Mouse (Mus musculus) liver, postnatal 0 days (tissue): ENCODE measurements at regions not wholly inside any gene's neighbourhood (a gene's known extent, or its start where the extent isn't known, plus 50 kb on each side); places are given as distances from the start of the nearest gene placed in this dataset.

ENCODE experiments used
- CTCF ChIP-seq: sonication (generic); IDR thresholded peaks from 2 replicates; pipeline ENCODE4 v1.5.1; 2016; ENCODE audit warnings: antibody characterized with exemption, low read depth
- EP300 ChIP-seq: IDR thresholded peaks from 2 replicates; pipeline ENCODE4 v1.6.1; 2016; ENCODE audit warnings: antibody characterized with exemption, low read depth, mild to moderate bottlenecking

DNA sequence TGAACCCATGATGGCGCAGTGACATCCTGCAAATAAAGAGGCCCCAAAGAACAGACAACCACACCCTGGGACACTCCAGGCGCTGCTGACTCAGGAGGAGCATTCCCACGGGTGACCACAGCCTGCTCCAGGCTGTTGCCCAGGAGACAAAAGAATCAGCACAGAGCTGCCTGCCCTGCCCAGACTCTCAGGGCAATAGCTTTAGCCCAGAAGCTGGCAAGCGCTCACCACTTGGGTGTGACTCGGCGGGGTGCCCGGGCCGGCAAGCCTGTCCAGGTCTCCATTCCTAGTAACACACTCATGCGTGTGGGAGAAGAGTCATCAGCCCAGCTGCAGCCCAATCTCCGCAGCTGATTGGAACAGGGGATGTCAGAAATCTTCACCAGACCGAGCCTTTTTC, 148.8 kb upstream of the Hes1 start:
- TF ChIP-seq EP300 (no peak), CTCF (no peak)
